Mouse (Mus musculus) stomach, embryonic 16.5 days (tissue): ENCODE data around the gene 3830406C13Rik. TPM values are rescaled to one million over a fixed set of nuclear protein-coding genes. Genes with fewer than 3 reads are reported as not detected.
A peak's percentile ranks its signal among the peaks of the same experiment; 100 is the strongest.
"Not testable (repeated sequence)": the region's sequence is repeated elsewhere in the genome, so short reads cannot be mapped to it uniquely, and the experiment has no call there.

Experiments
- ATAC-seq: fragments of 200-750 bp; cut with Nextera tagmentation; 2 replicates; pipeline ENCODE4 v1.8.0; 2017; ENCODE audit warnings: moderate number of reproducible peaks, moderate TSS enrichment; ENCODE audit not compliant: insufficient read depth, low FRiP score
- H3K27ac ChIP-seq: fragments of 300-500 bp; sonication (generic); 2 replicates; pipeline ENCODE4 v1.5.1; 2014; ENCODE audit warnings: low read length
- H3K27me3 ChIP-seq: fragments of 300-500 bp; sonication (generic); 2 replicates; pipeline ENCODE4 v1.6.1; 2014; ENCODE audit warnings: low read length, control low read depth, mixed read lengths; ENCODE audit not compliant: control insufficient read depth, insufficient read depth
- H3K36me3 ChIP-seq: fragments of 300-500 bp; sonication (generic); 2 replicates; pipeline ENCODE4 v1.6.1; 2014; ENCODE audit warnings: low read length; ENCODE audit not compliant: control insufficient read depth, insufficient read depth
- H3K4me1 ChIP-seq: fragments of 300-500 bp; sonication (generic); 2 replicates; pipeline ENCODE4 v1.6.1; 2014; ENCODE audit warnings: low read length, control low read depth, mixed read lengths; ENCODE audit not compliant: control insufficient read depth, insufficient read depth
- H3K4me2 ChIP-seq: fragments of 300-500 bp; sonication (generic); 2 replicates; pipeline ENCODE4 v1.6.1; 2014; ENCODE audit warnings: low read depth, low read length, mixed read lengths
- H3K4me3 ChIP-seq: fragments of 300-500 bp; sonication (generic); replicated peaks from 2 replicates; pipeline ENCODE4 v1.5.1; 2014; ENCODE audit warnings: mild to moderate bottlenecking, low read length
- H3K9ac ChIP-seq: fragments of 300-500 bp; sonication (generic); 2 replicates; pipeline ENCODE4 v1.6.1; 2014; ENCODE audit warnings: low read length
- H3K9me3 ChIP-seq: fragments of 300-500 bp; sonication (generic); replicated peaks from 2 replicates; pipeline ENCODE4 v1.6.1; 2016; ENCODE audit warnings: low read length, control low read depth; ENCODE audit not compliant: control insufficient read depth
- WGBS: fragments of 180-500 bp; shearing (Covaris S2); extraction: QIAGEN DNeasy Blood & Tissue Kit; methylation state at CpG from one replicate; pipeline ENCODE4 v1.1.7; 2014; 5-methylcytosine and 5-hydroxymethylcytosine counted together
- polyA plus RNA-seq: library from polyadenylated mRNA; unstranded; fragments of >200 nt; fragmentation: Nextera tagmentation; extraction: Ambion mirVana; gene quantifications from 2 replicates; pipeline ENCODE4 v1.2.1, GENCODE M21; 2015

3830406C13Rik gene
- polyA plus RNA-seq: 53.7 and 57.5 TPM in 2 replicates

- ATAC-seq: peak; percentile 98
- Histone ChIP-seq H3K4me2 (peak within 1 kb of the TSS; percentile 65), H3K4me3 (peak within 1 kb of the TSS; percentile 84), H3K9me3 (no peaks in the 10 kb centered on the region), H3K27me3 (no peaks in the 10 kb centered on the region), H3K4me1 (no peaks in the 10 kb centered on the region), H3K27ac (peak within 1 kb of the TSS; percentile 96), H3K9ac (peak within 1 kb of the TSS; percentile 90), H3K36me3 (0 out of 2 replicates have a peak, but pooled peaks cover 4% of the 10 kb centered on the region)
- WGBS: under 1% methylated on average over 48 of the region's 48 CpGs
Observed at GRCm38 (mm10) chr14:12284141-12284912, at the start of gene 3830406C13Rik. Gene 3830406C13Rik (plus strand): TSS chr14:12284173.

- H3K27ac ChIP-seq: no peak overlapping the region
- H3K9me3 ChIP-seq: no peaks in the 10 kb centered on the region
- no peak overlapping the region for H3K4me2 ChIP-seq
- H3K4me3 ChIP-seq: no peak overlapping the region
- no peak for ATAC-seq
- 70% methylated on average over 4 of the region's 4 CpGs for WGBS
- H3K9ac ChIP-seq: no peak overlapping the region
- H3K27me3 ChIP-seq: no peaks in the 10 kb centered on the region
- H3K4me1 ChIP-seq: no peaks in the 10 kb centered on the region
- no peaks in the 10 kb centered on the region for H3K36me3 ChIP-seq
Observed at GRCm38 (mm10) chr14:12243726-12244125, 40.2 kb upstream of the 3830406C13Rik start.

GRCm38 (mm10) chr14:12276031-12276430 lies 7.9 kb upstream of the 3830406C13Rik start:
- no peaks in the 10 kb centered on the region for H3K4me1 ChIP-seq
- no peak for ATAC-seq
- no peak overlapping the region for H3K9ac ChIP-seq
- no peaks in the 10 kb centered on the region for H3K36me3 ChIP-seq
- no peaks in the 10 kb centered on the region for H3K9me3 ChIP-seq
- no peak overlapping the region for H3K4me2 ChIP-seq
- H3K27me3 ChIP-seq: no peaks in the 10 kb centered on the region
- 53% methylated on average over 3 of the region's 3 CpGs for WGBS
- H3K27ac ChIP-seq: no peak overlapping the region
- no peak overlapping the region for H3K4me3 ChIP-seq

GRCm38 (mm10) chr14:12283641-12284040 lies 332 bp upstream of the 3830406C13Rik start, which contains the start of gene Gm49355:
Gene Gm49355 (plus strand): TSS chr14:12283976.
- Histone ChIP-seq H3K4me3 (peak within 1 kb of the TSS; percentile 84), H3K27me3 (no peaks in the 10 kb centered on the region), H3K9ac (peak within 1 kb of the TSS; percentile 90), H3K4me1 (no peaks in the 10 kb centered on the region), H3K36me3 (0 out of 2 replicates have a peak, but pooled peaks cover 4% of the 10 kb centered on the region), H3K27ac (peak within 1 kb of the TSS; percentile 96), H3K4me2 (peak within 1 kb of the TSS; percentile 65), H3K9me3 (no peaks in the 10 kb centered on the region)
- 78% methylated on average over 6 of the region's 6 CpGs for WGBS
- ATAC-seq: no peak

- ATAC-seq, H3K4me2 ChIP-seq, H3K36me3 ChIP-seq, H3K9me3 ChIP-seq, H3K9ac ChIP-seq, H3K27me3 ChIP-seq, H3K27ac ChIP-seq, H3K4me3 ChIP-seq, H3K4me1 ChIP-seq: not testable (repeated sequence)
Observed at GRCm38 (mm10) chr14:12289747-12290146, 5.8 kb downstream of the 3830406C13Rik start.

GRCm38 (mm10) chr14:12296391-12296790 lies 12.4 kb downstream of the 3830406C13Rik start:
- no peaks in the 10 kb centered on the region for H3K9me3 ChIP-seq
- no peak overlapping the region for H3K27ac ChIP-seq
- no peak overlapping the region for H3K9ac ChIP-seq
- no peaks in the 10 kb centered on the region for H3K27me3 ChIP-seq
- no peaks in the 10 kb centered on the region for H3K4me1 ChIP-seq
- ATAC-seq: no peak
- no peak overlapping the region for H3K4me3 ChIP-seq
- 86% methylated on average over 7 of the region's 7 CpGs for WGBS
- 0 out of 2 replicates have a peak, but pooled peaks cover 5% of the 10 kb centered on the region for H3K36me3 ChIP-seq
- no peak overlapping the region for H3K4me2 ChIP-seq

GRCm38 (mm10) chr14:12299171-12299570 lies 15.2 kb downstream of the 3830406C13Rik start:
- H3K4me1 ChIP-seq: no peaks in the 10 kb centered on the region; the same call in 1 of the 2 replicates
- H3K36me3 ChIP-seq: 0 out of 2 replicates have a peak, but pooled peaks cover 5% of the 10 kb centered on the region
- H3K4me3 ChIP-seq: no peak overlapping the region
- H3K9ac ChIP-seq: no peak overlapping the region
- no peaks in the 10 kb centered on the region for H3K27me3 ChIP-seq
- H3K9me3 ChIP-seq: no peaks in the 10 kb centered on the region
- no peak overlapping the region for H3K27ac ChIP-seq
- ATAC-seq: no peak
- H3K4me2 ChIP-seq: no peak overlapping the region

- Histone ChIP-seq H3K4me2 (no peak overlapping the region), H3K27me3 (no peaks in the 10 kb centered on the region), H3K9me3 (no peaks in the 10 kb centered on the region), H3K4me1 (no peaks in the 10 kb centered on the region; the same call in 1 of the 2 replicates), H3K27ac (no peak overlapping the region), H3K4me3 (no peak overlapping the region), H3K9ac (no peak overlapping the region), H3K36me3 (0 out of 2 replicates have a peak, but pooled peaks cover 5% of the 10 kb centered on the region)
- ATAC-seq: no peak
- WGBS: 79% methylated on average over 6 of the region's 6 CpGs
Observed at GRCm38 (mm10) chr14:12299654-12300053, 15.7 kb downstream of the 3830406C13Rik start.

GRCm38 (mm10) chr14:12300275-12300674 lies 16.3 kb downstream of the 3830406C13Rik start:
- Histone ChIP-seq H3K4me3 (no peak overlapping the region), H3K9me3 (no peaks in the 10 kb centered on the region), H3K9ac (no peak overlapping the region), H3K4me1 (no peaks in the 10 kb centered on the region; the same call in 1 of the 2 replicates), H3K27me3 (no peaks in the 10 kb centered on the region), H3K27ac (no peak overlapping the region), H3K4me2 (no peak overlapping the region), H3K36me3 (0 out of 2 replicates have a peak, but pooled peaks cover 5% of the 10 kb centered on the region)
- no peak for ATAC-seq
- 78% methylated on average over 4 of the region's 4 CpGs for WGBS
